Mouse (Mus musculus) retina, postnatal 1 day (tissue): Measurements from ENCODE around the gene Tram1l1.
"Not testable (repeated sequence)": the region's sequence is repeated elsewhere in the genome, so short reads cannot be mapped to it uniquely, and the experiment has no call there.

ENCODE experiments used
- DNase-seq: peaks from one replicate; pipeline ENCODE4 v3.0.0-alpha.2; 2012

Gene Tram1l1

DNA sequence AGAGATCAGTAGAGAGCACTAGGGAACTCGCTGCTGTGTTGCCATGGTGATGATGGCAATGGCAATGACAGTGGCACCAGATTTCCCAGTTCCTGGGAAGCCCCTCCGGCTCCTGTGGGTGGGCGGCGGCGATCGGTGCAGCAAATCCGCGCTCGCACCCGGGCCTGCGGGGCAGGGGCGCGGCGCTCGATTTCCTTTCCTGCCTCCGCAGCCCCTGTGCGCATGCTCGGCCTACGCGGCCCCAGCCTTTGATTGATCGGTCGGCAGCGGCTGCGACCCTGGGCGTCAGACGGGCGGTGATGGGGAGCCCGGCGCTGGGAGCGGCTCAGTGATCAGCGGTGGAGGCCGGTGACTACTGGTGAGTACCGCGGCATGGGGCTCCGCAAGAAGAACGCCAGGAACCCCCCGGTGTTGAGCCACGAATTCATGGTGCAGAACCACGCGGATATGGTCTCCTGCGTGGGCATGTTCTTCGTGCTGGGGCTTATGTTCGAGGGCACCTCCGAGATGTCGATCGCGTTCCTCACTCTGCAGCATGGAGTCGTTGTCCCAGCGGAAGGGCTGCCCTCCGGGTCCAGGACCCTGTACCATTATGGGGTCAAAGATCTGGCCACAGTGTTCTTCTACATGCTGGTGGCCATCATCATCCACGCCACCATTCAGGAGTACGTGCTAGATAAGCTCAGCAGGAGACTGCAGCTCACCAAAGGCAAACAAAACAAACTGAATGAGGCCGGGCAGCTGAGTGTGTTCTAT is at the start of gene Tram1l1:
TSS of gene Tram1l1 (plus strand) at position 35 of the 756 bp plus-strand sequence.
- DNase-seq = peak; percentile 94

DNA sequence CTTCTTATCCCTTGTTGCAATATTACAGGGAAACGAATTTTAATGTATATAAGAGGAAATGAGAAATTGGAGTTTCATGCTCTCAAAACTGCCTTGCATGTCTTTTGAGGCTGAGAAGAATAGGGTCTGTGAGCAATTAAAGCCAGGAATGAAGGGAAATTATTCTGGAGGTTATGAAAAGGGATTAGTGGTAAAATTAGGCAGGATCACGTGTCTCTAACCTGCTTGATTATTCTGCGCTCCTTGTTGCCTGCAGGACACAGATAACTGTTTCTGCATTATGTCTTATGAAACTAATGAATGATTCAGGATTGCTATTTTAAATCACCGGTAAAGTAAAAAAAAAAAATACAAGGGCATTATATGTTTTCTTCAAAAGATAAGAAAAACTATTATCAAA is 49.4 kb upstream of the Tram1l1 start:
- no peak for DNase-seq

DNA sequence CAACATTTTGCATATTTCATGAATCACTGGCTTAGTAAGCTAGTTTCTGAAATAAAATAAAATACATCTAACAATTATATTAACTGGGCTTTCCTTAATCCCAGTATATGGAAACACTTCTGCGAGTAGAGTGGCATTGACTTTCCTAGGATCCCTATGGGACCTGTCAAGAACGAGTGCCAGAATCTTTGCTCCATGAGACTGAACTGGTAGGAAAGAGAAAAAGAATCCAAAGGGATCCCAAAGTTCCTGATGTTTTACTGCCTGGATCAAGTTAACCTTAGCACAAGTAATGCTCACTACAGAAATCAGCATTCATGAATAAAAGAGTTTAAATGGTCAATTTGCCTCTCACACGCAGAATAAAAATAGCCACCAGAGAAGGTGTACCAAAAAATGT is 49.0 kb upstream of the Tram1l1 start:
- DNase-seq = no peak

- DNase-seq = peak; percentile 32
These were observed 48.1 kb upstream of the Tram1l1 start for GRCm38 (mm10) chr3:124272465-124273089.

GRCm38 (mm10) chr3:124274928-124275609 is 45.6 kb upstream of the Tram1l1 start:
- DNase-seq = peak; percentile 72

DNA sequence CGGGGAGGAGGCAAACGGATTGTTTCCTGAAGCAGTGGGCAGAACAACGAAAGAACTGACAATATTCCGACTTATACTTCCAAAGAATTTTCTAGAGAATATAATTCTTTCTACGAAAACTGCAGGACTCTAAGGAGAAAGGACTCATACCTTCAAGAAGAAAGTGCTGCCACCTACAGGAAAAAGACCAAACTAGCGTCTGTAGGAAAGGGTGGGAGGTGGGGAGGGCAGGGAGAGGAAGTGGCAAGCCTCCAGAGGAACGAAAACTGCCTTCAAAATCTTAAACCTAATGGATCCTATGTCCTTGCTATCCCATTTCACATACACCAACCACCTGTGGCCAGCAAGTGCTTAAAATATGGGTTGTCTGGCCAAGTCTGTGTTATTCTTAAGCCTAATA is 31.7 kb upstream of the Tram1l1 start:
- DNase-seq = not testable (repeated sequence)

DNA sequence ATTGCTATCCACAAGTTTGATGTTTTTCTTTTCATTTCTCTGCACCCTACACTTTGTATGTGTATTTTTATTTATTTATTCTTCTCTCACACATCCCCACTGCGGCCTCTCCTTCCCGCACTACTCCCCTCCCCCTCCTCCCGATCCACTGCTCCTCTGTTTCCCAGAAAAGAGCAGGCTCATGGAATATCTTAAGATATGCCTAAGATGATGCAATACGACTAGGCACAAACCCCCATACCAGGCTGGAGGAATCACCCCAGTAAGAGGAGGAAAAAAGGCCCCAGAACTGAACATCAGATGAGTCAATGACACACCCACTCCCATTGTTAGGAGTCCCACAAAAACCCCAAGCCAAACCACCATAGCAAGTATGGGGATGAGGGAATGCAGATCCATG is 1.4 kb upstream of the Tram1l1 start:
- no peak for DNase-seq

DNA sequence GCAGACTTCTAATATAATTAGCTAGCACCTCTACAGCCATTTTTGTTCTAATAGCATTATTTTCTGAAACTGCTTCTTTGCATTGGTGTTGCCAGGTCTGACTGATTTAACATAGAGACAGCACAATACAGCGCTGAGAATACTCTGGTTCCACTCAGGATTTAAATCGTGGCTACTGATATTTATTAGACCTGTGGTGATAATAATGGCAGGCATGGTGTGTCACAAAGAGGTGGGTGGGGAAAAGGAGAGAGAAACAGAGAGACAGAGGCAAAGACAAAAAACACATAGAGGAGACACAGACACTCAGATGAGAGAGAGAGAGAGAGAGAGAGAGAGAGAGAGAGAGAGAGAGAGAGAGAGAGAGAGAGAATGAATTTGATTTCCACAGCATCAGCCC is 257 bp upstream of the Tram1l1 start:
- DNase-seq = no peak

- no peak for DNase-seq
These were observed 25.8 kb downstream of the Tram1l1 start for GRCm38 (mm10) chr3:124346445-124346844.

GRCm38 (mm10) chr3:124357533-124357932 is 36.9 kb downstream of the Tram1l1 start:
- no peak for DNase-seq

DNA sequence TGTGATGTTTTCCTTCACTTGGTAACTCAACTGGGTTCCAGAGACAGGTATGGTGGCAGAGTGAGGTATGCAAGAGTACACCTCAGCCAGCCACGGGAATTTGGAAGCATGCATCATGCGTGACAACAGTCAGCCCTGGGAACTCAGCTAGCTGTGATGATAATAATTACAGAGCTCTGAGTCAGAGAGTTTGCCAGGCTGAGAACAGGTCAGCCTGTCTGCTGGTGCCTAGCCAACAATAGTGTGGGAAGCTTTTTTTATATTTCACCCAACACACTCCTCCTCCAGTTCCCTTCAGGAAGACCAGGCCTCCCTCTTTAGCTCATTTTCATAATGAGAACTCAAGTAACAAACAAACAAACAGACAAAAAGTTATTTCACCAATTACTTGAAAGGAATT is 51.4 kb downstream of the Tram1l1 start:
- no peak for DNase-seq
